Mouse (Mus musculus) lung, adult 2 months (tissue): Measurements from ENCODE around the gene Plekhj1. TPM values are rescaled to one million over a fixed set of nuclear protein-coding genes. Genes with fewer than 3 reads are reported as not detected.

Source experiments
- DNase-seq: peaks from one replicate; pipeline ENCODE4 v3.0.0; 2022
- H3K4me1 ChIP-seq: fragments of 200-500 bp; 2 replicates; pipeline ENCODE4 v1.6.1; 2011; ENCODE audit warnings: low read length; ENCODE audit not compliant: control insufficient read depth, insufficient read depth
- H3K4me3 ChIP-seq: fragments of 200-500 bp; replicated peaks from 2 replicates; pipeline ENCODE3; 2011; ENCODE audit warnings: low read depth, mild to moderate bottlenecking, control low read depth, low read length; ENCODE audit errors: extremely low read depth
- CTCF ChIP-seq: fragments of 200-500 bp; IDR thresholded peaks from 2 replicates; pipeline ENCODE4 v1.5.1; 2011; ENCODE audit warnings: mild to moderate bottlenecking, low read length, control low read depth; ENCODE audit not compliant: insufficient read depth
- POLR2A ChIP-seq: fragments of 200-500 bp; IDR thresholded peaks from 2 replicates; pipeline ENCODE4 v1.6.1; 2011; ENCODE audit warnings: low read depth, mild to moderate bottlenecking, control low read depth, low read length, borderline replicate concordance; ENCODE audit errors: extremely low read depth
- WGBS: fragments of 180-500 bp; shearing (Covaris S2); methylation state at CpG from one replicate; pipeline ENCODE4 v1.1.7; 2018; 5-methylcytosine and 5-hydroxymethylcytosine counted together
- polyA plus RNA-seq: library from polyadenylated mRNA; depleted of rRNA; stranded (reverse); fragments of >200 nt; gene quantifications from 2 replicates; pipeline ENCODE4 v1.2.3, GENCODE M21; 2012

Gene Plekhj1
- polyA plus RNA-seq, 1 experiment = 51.2 TPM

DNA sequence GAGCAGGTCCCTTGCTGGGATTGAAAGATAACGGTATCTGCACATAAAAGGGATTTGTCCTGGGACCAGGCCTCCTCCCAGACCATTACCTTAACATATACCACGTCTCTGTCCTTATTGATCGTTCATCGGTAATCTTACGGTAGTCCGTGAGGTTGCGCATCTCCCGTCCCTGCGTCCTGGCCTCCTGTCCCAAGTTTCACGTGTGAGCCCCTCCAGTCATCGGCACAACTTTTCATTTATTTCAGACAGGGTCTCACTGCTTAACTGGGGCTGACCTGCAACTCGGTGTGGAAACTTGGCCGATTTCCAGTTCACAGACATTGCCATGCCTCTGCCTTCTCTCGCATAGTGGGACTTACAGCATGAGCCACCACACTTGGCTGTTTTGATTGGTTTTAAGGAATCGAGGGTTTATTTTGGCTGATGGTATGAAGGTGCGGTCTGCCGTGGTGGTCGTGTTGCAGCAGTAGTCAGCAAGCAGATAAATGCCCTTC lies 692 bp upstream of the Plekhj1 start:
- TF ChIP-seq POLR2A = no peak
- no peak for TF ChIP-seq CTCF
- DNase-seq = no peak
- H3K4me1 ChIP-seq = peaks cover 18% of the 10 kb centered on the region
- under 1% methylated on average over 18 of the region's 18 CpGs for WGBS
- peak overlapping the region; percentile 88 for H3K4me3 ChIP-seq

DNA sequence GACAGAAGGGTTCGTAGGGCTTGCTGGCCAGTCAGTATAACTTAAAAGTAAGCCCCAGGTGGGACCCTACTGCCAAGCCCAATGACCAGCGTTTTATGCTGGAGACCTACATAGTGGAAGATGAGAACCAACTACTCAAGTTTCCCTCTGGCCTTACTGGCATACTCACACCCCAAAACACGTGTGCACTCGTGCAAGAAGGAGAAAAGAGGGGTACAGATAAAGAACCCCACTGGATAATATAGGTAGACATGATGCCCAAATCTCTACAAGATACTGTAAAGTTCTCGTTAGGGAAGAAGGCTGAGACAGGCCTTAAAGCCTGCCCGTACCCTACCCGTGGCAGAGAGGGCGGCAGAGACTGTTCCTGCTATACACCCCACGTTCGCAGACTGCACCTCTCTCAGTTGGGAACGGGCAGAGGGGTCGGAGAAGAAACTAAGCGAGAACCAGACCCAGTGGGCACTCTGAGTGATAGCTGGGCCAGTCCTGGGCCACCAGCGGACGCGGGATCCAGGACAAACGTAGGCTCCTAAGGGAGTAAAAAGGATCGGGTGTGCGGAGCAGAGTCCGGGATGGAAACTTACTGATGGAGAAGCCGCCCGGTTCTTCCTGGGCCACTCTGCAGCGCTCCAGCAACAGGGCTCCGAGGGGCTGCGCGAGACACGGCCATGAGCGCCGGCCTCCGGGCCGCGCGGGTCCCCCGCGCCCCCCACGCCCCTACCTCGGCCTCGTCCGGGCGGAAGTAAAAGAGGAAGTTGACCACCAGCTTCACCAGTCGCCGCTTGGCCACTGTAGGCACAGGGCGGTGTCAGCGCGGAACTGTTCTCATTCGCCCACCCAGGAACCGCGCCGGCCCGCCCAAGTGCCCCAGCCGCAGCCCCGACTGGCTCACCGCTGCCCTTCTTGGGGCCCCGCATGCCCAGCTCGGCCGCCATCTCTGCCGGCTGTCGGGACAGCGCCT lies 958 bp downstream of the Plekhj1 start:
- Histone ChIP-seq H3K4me3 (peak overlapping the region; percentile 88), H3K4me1 (peaks cover 18% of the 10 kb centered on the region)
- TF ChIP-seq POLR2A (no peak), CTCF (no peak)
- peak; percentile 52 for DNase-seq
- WGBS = 2% methylated on average over 59 of the region's 59 CpGs

GRCm38 (mm10) chr10:80796307-80796848 lies 2.0 kb downstream of the Plekhj1 start:
- H3K4me1 ChIP-seq = peaks cover 18% of the 10 kb centered on the region
- no peak overlapping the region for H3K4me3 ChIP-seq
- no peak for TF ChIP-seq CTCF
- TF ChIP-seq POLR2A = no peak
- WGBS = 76% methylated on average over 9 of the region's 9 CpGs
- no peak for DNase-seq

GRCm38 (mm10) chr10:80794750-80795149 lies 3.7 kb downstream of the Plekhj1 start:
- Histone ChIP-seq H3K4me1 (peaks cover 14% of the 10 kb centered on the region), H3K4me3 (no peak overlapping the region)
- TF ChIP-seq POLR2A (no peak), CTCF (no peak)
- 88% methylated on average over 8 of the region's 8 CpGs for WGBS
- no peak for DNase-seq

- TF ChIP-seq POLR2A (no peak), CTCF (no peak)
- 80% methylated on average over 4 of the region's 4 CpGs for WGBS
- H3K4me1 ChIP-seq = peaks cover 8% of the 10 kb centered on the region; the same call in 1 of the 2 replicates
Observed at GRCm38 (mm10) chr10:80793803-80794202, 4.6 kb downstream of the Plekhj1 start.

DNA sequence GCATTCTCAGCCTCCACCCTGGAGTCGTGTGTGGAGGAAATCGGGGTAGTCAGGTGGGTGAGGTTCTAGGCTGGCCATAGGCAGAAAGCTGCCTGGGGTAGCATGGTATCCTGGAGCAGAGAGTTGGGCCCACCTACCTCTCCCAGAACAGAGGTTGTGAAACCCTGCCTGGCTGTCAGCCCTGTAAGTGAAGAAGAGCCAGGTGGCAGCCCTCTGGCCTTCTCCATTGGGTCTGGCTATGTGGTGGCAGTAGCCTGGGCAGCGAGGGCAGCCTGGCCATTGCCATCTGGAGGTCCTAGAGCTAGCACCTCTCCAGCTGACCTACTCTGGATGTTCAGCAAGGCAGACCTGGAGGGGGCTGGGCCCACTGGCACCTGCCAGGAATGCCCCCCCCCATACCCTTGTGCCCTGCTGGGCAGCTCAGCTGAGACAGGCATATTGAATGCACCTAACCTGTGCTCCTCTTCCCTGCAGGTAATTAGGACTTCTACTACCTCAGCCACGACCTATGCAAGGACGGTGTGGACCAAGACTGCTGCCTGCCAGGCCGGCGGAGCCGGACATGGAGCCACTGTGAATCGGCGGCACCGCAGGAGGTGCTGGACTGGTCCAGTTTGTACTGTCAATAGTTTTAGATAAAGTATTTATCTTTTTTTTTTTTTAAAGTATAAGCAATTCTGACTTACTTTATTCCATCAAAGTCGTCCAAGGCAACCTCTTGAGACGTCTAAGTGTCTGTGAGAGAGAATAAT lies 5.2 kb downstream of the Plekhj1 start:
- TF ChIP-seq CTCF = no peak
- TF ChIP-seq POLR2A = no peak
- H3K4me1 ChIP-seq = peaks cover 8% of the 10 kb centered on the region; the same call in 1 of the 2 replicates
- 85% methylated on average over 13 of the region's 13 CpGs for WGBS
- no peak for DNase-seq
- H3K4me3 ChIP-seq = no peak overlapping the region

More at GRCm38 (mm10) chr10:80793803-80794202, 4.6 kb downstream of the Plekhj1 start:
- H3K4me3 ChIP-seq = no peak overlapping the region
- DNase-seq = no peak

DNA sequence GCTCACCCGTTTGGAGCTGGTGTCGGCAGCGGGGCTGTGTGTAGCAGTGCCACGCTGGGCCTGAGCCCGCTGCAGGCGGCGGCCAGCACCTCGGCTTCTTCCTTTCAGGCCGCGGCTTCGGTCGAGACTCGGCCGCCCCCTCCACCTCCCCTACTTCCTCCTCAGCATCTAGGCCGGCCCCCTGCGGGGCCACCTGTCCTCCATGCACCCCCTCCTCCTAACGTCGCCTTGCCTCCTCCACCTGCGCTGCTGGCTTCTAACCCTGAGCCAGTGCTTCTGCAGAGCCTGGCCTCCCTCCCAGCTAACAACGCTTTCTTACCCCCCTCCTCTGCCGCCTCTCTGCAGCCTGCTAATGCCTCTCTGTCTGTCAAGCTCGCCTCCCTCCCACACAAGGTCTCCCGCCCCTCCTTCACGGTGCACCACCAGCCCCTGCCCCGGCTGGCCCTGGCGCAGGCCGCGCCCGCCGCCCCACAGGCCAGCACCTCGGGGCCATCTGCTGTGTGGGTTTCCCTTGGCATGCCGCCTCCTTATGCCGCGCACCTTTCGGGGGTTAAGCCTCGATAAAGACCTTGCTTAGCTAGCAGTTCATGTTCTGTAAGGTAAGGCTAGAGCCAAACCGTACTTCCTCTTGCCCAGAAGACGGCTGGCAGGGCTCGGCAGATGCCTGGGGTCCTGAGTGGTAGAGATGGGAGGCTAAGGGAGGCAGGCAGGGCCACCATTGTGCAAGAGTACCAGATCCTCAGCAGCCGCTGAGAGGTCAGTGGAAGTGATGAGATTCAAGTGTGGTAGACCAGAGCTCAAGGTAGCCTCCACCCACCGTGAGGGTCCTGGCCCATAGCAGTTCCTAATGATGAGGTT lies 6.0 kb downstream of the Plekhj1 start:
- DNase-seq = no peak
- 62% methylated on average over 41 of the region's 41 CpGs for WGBS
- TF ChIP-seq POLR2A (no peak), CTCF (no peak)
- H3K4me1 ChIP-seq = peaks cover 8% of the 10 kb centered on the region; the same call in 1 of the 2 replicates
- H3K4me3 ChIP-seq = no peak overlapping the region

GRCm38 (mm10) chr10:80791476-80792174 lies 6.8 kb downstream of the Plekhj1 start:
- no peak for DNase-seq
- 77% methylated on average over 33 of the region's 33 CpGs for WGBS
- Histone ChIP-seq H3K4me3 (no peak overlapping the region), H3K4me1 (0 out of 2 replicates have a peak, but pooled peaks cover under 1% of the 10 kb centered on the region)
- TF ChIP-seq CTCF (no peak), POLR2A (no peak)
